Mouse (Mus musculus) heart, adult 8-10 months (tissue): ENCODE results near the gene Gm49361. TPM values are rescaled to one million over a fixed set of nuclear protein-coding genes. Genes with fewer than 3 reads are reported as not detected.
"Not testable (repeated sequence)": the region's sequence is repeated elsewhere in the genome, so short reads cannot be mapped to it uniquely, and the experiment has no call there.

Experiments used
- DNase-seq: peaks from one replicate; pipeline ENCODE4 v3.0.0; 2022; ENCODE audit warnings: low spot score
- total RNA-seq, 4 experiments: library from RNA; stranded (reverse); gene quantifications; 2 replicates each; pipeline ENCODE4 v1.2.4; 2022

Gm49361 gene
- total RNA-seq = 1 to 10 TPM in 3 of 4 experiments, not detected in 1; 1.6 to 2.7 (median 1.8) TPM

GRCm38 (mm10) chr14:57746001-57746771 lies at the start of gene Gm49361:
Gene Gm49361 (minus strand): TSS chr14:57746103.
- peak; percentile 94 for DNase-seq

GRCm38 (mm10) chr14:57791171-57791570 lies 45.3 kb upstream of the Gm49361 start:
- DNase-seq = no peak

GRCm38 (mm10) chr14:57789759-57790158 lies 43.9 kb upstream of the Gm49361 start:
- no peak for DNase-seq

GRCm38 (mm10) chr14:57789311-57789710 lies 43.4 kb upstream of the Gm49361 start:
- no peak for DNase-seq

- no peak for DNase-seq
Observed at GRCm38 (mm10) chr14:57787406-57787805, 41.5 kb upstream of the Gm49361 start.

- no peak for DNase-seq
Observed at GRCm38 (mm10) chr14:57772157-57772815, 26.4 kb upstream of the Gm49361 start.

GRCm38 (mm10) chr14:57769102-57769501 lies 23.2 kb upstream of the Gm49361 start:
- DNase-seq = no peak

GRCm38 (mm10) chr14:57760447-57761412 lies 14.8 kb upstream of the Gm49361 start:
- no peak for DNase-seq

GRCm38 (mm10) chr14:57758237-57758636 lies 12.3 kb upstream of the Gm49361 start, which contains the start of gene Lats2:
Gene Lats2 (minus strand): TSS chr14:57758388.
- DNase-seq = no peak

GRCm38 (mm10) chr14:57756094-57756493 lies 10.2 kb upstream of the Gm49361 start:
- no peak for DNase-seq

GRCm38 (mm10) chr14:57755661-57756060 lies 9.8 kb upstream of the Gm49361 start:
- DNase-seq = no peak

GRCm38 (mm10) chr14:57753351-57753992 lies 7.6 kb upstream of the Gm49361 start:
- DNase-seq = no peak

GRCm38 (mm10) chr14:57751006-57751405 lies 5.1 kb upstream of the Gm49361 start:
- not testable (repeated sequence) for DNase-seq

GRCm38 (mm10) chr14:57749501-57749900 lies 3.6 kb upstream of the Gm49361 start:
- DNase-seq = no peak

- DNase-seq = peak; percentile 55
Observed at GRCm38 (mm10) chr14:57745291-57745969, 473 bp downstream of the Gm49361 start.

GRCm38 (mm10) chr14:57744547-57744946 lies 1.4 kb downstream of the Gm49361 start:
- DNase-seq = peak; percentile 56

- DNase-seq = no peak
Observed at GRCm38 (mm10) chr14:57740651-57741050, 5.3 kb downstream of the Gm49361 start.

- DNase-seq = no peak
Observed at GRCm38 (mm10) chr14:57737089-57737488, 8.8 kb downstream of the Gm49361 start.

GRCm38 (mm10) chr14:57736141-57736540 lies 9.8 kb downstream of the Gm49361 start:
- DNase-seq = no peak

- DNase-seq = no peak
Observed at GRCm38 (mm10) chr14:57732668-57733293, 13.1 kb downstream of the Gm49361 start.
